Mouse (Mus musculus): ENCODE data around the gene Pomp.

Gene Pomp

DNA sequence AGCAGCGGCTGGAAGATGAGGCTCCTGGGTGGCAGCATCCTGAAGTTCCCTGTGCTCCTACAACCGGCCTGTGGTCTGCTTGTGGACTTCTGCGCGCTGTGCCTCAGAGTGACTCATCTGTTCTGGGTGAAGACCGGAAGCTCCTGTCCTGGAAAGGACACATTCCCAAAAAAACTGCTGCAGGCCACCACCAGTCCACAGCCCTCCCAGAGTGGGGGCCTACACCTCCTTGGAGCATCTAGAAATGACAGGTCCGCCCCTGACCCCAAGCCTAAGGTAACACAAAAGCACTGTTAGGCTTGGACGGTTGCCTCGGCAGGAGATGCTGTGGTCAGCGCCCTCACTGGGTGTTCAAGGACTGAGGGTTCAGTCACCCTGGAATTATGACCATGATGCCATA lies 42.9 kb downstream of the Pomp start:
- no peak for DNase-seq

DNA sequence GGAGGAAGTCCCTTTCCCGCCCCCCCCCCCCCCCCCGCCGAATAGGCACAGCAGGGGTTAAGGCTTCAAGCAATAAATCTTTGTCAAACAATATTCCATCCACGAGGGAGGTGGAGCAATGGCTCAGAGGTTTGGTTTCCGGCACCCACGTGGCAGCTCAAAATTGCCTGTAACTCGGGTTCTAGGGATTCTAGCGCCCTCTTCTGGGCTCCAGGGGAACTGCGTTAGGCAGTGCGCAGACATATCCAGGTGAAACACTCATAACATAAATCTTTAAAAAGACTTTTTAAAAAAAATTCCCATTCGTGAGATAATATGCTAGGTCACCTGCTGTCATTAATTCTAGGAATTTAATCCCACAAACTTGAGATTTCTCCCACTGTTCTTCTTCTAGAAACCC lies 46.9 kb downstream of the Pomp start:
- DNase-seq, result no peak

DNA sequence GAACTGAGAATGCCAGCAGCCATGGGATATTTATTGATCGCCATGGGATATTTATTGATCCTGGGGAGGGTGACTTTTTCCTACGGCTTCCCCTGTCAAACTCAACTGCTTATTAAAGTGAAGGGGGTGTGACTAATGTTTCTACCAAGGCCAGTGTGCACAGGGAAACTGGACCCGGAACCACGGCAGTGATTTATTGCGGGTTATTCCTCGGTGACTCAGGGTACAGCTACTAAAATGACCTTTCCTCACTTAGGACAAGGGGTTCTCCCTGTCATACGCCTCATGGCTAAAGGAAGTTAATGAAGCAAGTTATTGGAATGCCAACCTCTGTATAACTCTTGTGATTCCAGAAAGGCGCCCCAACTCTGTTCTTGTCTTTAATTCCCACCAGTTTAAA lies 47.6 kb downstream of the Pomp start:
- peak; percentile 40 for DNase-seq

DNA sequence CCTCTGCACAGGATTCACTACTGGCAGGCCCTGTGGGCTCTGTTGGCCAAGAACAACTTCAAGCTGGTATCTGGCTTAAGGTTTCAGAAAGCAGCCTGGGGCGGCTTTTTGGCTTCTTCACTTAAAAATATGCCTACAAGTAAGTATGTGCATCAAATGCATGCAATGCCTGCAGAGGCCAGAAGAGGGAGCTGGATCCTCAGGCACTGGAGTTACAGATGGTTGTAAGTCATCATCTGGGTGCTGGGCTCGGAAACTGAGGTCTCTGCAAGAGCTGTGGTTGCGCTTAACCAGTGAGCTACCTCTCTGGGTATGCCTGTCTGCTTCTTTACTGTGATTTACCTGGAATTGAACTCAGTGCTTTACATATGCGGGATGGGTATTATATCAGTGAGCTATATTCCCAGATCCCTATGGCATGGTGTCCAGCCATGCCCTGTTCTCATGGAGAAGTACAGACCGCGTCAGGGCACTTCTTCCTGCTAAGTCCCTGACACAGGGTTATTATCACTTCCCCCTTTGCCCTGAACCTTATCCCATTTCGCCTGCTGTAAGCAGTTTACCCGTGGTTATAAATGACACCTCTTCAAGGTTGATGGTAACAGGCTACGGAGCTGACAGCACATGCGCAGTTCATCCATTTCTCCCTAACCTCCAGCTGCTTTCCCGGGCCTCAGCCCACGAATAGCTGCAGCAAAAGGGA lies 50.7 kb downstream of the Pomp start:
- DNase-seq, result no peak

DNA sequence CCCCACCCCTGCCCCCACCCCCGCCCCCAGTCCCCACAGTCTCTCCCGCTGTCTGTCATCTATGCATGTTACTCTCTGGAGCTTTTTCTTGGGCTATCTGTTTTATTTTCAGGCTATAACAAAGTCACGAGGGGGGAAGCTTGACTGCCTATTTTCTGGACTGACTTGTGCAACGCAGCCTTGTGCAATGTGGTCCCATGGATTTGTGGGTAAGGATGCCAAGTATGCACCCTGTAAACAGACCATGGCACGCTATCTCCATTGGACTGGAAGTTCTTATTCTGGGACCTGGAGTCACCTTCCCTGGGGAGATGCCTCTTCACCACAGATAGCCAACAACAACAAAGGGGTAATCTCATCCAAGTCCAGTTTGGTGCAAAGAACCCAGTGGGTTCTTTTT lies 51.5 kb downstream of the Pomp start:
- no peak for DNase-seq

DNA sequence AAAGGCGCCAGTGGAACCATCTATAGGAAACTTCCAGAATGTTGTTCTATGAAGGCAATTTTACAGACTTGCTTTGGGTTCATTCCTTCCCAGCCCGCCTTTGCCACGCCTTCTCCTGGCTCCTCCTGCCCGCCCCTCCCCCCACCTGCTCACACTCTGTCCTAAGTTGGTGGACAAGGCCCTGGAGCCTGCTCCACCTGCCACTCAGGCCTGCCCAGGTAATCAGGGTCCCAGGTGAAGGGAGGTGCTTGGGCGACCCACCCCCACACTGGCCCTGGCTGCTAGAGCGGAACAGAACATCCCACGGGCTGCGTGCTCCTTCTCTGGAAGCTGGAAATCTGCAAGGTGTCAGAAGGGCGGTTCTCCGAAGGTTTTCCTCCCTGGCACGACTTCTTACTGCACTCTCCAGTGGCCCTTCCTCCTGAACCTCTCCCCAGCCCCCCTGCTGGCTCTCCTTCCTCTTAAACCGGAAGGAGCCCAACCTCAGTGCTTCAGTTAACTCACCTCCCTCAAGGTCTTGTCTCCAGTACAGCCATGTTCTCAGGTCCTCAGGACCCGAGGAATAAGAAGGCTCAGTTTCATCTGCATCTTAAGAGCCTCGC lies 53.1 kb downstream of the Pomp start:
- peak; percentile 17 for DNase-seq

DNA sequence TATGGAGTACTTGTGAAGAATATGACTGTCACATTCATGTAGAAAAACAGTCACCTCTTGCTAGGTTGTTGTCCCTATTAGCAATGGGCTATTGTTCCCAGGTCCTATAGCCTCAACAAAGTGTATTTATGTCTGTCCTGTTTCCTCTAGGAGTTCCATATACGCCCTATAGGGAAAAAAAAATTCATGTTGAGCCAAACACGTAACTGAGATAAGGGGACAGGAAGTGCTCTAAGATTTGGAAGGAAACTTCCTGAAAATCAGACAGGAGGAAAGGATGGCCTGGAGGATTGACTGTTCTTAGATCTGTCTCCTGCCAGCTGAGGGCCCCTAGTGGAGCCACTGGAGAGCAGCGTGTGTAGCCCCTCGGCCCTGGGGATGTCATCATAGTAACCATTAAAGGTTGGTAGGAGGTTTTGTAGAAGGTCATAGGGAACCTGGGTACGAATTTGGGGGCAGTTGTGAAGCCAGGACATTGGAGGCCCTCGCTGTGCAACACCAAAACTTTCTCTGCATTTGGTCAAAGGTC lies 54.8 kb downstream of the Pomp start:
- no peak for DNase-seq

DNA sequence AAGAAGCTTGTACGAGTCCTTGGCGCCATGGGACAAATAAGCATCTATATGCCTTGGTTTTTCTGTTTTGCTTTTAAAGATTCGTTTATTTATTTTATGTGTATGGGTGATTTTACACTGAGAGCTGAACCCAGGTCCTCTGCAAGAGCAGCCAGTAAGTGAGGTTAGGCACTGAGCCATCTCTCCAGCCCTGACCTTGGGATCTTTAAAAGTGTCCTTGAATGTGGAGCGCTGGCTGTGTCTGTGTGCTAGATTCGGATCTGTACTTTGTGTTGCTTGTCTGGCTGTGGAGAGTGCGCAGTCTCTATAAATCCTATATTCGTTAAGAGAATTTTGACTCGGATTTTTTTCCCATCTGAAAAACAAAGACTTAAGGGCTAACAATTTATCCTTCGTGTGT lies 55.9 kb downstream of the Pomp start:
- no peak for DNase-seq

DNA sequence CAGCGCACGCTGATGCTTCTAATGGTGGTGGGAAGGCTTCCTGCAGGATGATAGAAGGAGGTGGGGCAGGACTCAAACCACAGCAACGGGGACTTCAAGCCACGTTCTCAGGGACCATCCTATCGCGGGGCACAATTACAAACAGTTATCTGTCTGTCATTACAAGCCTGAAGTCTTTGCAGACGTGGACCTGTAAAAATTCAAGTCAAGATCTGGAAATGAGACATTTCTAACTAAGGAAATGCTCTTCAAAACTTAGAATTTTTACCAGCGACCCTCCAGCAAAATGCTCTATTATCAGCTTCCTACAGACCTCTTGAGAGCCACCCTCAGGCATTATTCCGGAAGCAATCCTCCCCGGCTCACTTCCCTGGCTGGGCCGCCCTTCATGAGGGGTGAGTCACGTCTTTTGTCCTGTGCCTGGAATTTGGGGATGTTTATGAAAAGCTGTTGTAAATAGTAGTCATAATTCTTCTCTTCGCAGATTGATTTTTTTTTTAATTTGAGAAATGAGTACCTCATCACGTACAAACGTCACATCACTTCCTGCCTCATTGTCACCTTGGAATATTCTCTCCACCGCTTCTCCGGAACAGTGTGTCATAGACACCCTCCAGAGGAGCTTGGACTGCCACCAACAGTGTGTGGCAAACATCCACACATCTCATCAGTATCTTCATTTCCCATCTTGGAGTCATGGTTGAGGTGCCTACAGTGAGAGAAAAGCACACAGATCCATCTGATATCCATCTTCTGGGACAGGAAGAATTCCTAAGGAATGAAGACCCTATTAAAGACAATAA lies 58.0 kb downstream of the Pomp start:
- peak; percentile 71 for DNase-seq

DNA sequence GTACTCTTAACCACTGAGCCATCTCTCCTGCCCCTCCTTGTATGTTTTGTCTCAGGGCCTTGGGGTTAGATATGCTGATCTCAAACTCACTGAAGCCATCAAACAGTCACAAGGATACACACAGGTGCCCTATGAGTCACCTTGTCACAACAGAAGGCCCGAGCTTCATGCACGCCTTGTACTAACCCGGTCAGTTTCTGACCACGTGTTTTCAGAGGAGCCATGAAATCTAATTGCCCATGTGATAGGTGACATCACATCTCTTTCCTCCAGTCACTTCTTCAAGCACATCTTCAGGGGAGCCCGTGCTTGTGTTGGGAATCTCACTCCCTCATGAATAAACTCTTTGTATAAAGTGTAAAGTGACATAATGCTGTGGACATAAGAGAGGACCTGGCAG lies 64.4 kb downstream of the Pomp start:
- DNase-seq, result no peak
